Mouse (Mus musculus): ENCODE measurements at regions not wholly inside any gene's neighbourhood (a gene's known extent, or its start where the extent isn't known, plus 50 kb on each side); places are given as distances from the start of the nearest gene placed in this dataset.

GRCm38 (mm10) chr2:147715791-147716190, 331.0 kb downstream of the Foxa2 start:
- Histone ChIP-seq H3K4me2 (no peak overlapping the region), H3K27me3 (replicated peaks) (no peaks in the 10 kb centered on the region), H3K4me3 (no peak overlapping the region), H3K27ac (no peak overlapping the region), H3K4me1 (no peaks in the 10 kb centered on the region), H3K9ac (no peak overlapping the region), H3K36me3 (no peaks in the 10 kb centered on the region), H3K9me3 (replicated peaks) (no peaks in the 10 kb centered on the region)
- no peak for ATAC-seq
- 67% methylated on average over 5 of the region's 5 CpGs for WGBS (ENCODE audit: insufficient replicate concordance)

DNA sequence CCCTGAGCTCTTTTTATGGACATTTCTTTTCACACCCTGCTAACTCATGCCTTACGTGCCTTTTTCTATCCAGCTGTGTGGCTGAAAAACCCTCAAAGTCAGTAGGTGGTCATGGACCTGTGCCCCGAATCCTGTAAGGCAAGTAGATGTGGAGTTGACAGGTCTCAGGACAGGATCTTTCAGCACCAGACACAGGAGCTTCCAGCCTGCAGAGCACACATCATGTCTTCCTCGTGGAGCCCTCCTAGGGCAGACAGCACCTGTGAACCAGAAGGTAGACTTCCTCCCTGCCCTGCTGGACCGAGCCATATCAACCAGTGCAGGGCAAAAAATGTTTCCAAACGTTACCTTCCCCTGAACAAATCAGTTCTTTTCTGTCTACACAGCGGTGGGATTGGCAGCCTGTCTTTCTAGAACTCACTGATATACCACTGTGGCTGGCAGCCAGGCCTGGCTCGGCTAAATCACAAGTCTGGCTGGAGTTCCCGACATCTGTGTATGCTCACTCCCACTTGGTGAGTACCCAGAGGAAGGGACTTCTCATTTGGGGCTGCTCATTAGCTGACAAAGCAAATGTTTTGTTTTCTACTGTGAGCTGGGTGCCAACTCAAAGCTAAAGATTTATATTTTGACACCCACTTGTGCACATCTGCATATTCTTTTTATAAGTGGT, 336.0 kb downstream of the Foxa2 start:
- Histone ChIP-seq H3K4me2 (no peak overlapping the region), H3K4me1 (no peaks in the 10 kb centered on the region), H3K4me3 (no peak overlapping the region), H3K9ac (no peak overlapping the region), H3K27ac (no peak overlapping the region), H3K9me3 (replicated peaks) (no peaks in the 10 kb centered on the region), H3K36me3 (no peaks in the 10 kb centered on the region), H3K27me3 (replicated peaks) (no peaks in the 10 kb centered on the region)
- 50% methylated on average over 8 of the region's 8 CpGs for WGBS (ENCODE audit: insufficient replicate concordance)
- ATAC-seq, result no peak

- Histone ChIP-seq H3K4me2 (no peak overlapping the region), H3K4me1 (no peaks in the 10 kb centered on the region), H3K36me3 (no peaks in the 10 kb centered on the region), H3K9me3 (replicated peaks) (no peaks in the 10 kb centered on the region), H3K27ac (no peak overlapping the region), H3K4me3 (no peak overlapping the region), H3K9ac (no peak overlapping the region), H3K27me3 (replicated peaks) (no peaks in the 10 kb centered on the region)
- ATAC-seq, result no peak
These were observed 337.0 kb downstream of the Foxa2 start for GRCm38 (mm10) chr2:147709799-147710198.

GRCm38 (mm10) chr2:147707156-147707555, 339.6 kb downstream of the Foxa2 start:
- no peak overlapping the region for H3K4me3 ChIP-seq
- no peak overlapping the region for H3K4me2 ChIP-seq
- no peaks in the 10 kb centered on the region for H3K27me3 ChIP-seq (replicated peaks)
- whole genome bisulfite sequencing (ENCODE audit: insufficient replicate concordance), result 68% methylated on average over 6 of the region's 6 CpGs
- no peaks in the 10 kb centered on the region for H3K9me3 ChIP-seq (replicated peaks)
- ATAC-seq, result no peak
- H3K4me1 ChIP-seq, result no peaks in the 10 kb centered on the region
- H3K27ac ChIP-seq, result no peak overlapping the region
- no peak overlapping the region for H3K9ac ChIP-seq
- no peaks in the 10 kb centered on the region for H3K36me3 ChIP-seq

DNA sequence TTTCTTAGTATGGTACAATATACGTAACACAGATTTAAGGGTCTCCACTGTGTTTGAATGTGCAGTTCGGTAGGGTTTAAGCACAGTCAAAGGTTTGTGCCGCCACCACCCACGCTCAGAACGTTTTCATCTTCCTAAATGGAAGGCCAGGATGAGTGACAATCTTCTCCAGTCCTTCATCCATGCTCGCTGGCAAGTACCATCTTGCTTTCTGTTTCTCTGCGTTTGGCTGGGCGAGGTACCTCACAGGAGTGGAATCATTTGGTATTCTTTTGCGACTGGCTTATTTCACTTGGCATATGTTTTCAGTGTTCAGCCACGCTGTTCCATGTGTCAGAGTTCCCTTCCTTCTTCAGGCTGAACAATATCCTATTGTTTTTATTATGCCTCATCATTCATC, 342.3 kb downstream of the Pax1 start:
- Histone ChIP-seq H3K27me3 (replicated peaks) (no peaks in the 10 kb centered on the region), H3K9me3 (replicated peaks) (no peaks in the 10 kb centered on the region)

DNA sequence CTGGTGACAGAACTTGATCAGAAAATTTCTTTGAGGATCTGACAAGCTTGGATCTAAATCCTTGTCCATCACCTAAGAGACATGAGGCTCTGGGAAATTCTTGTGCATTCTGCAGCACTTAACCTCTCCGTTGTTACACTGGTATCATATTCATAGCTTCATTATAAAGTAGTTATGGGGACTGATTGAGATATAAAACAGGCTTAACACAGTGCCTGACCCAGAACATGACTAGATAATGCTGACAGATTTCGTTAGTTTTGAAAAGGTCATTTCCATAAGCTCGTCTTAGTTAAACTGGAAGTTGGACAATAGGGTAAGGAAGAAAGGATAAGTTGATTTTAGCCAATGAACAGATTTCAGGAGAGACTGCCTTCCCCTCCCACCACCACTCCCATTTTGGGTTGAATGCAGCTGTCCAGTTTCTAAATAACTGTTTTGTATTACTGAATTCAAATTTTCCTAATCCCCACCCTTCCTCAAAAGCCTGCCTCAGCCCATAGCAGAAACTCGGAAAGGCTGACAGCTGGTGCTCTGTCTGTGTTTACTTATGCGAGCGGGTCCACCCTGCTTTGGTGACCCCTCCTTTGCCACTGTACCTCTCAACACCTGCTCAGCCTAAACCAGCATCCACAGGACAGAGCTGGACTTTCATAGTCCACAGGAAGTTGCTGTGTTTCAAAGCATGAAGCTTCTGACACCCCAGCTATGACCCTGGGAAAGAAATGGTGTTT, 340.8 kb downstream of the Pax1 start:
- ATAC-seq, result no peak
- WGBS (ENCODE audit: insufficient replicate concordance), result 52% methylated on average over 6 of the region's 6 CpGs
- no peaks in the 10 kb centered on the region for H3K36me3 ChIP-seq
- H3K9ac ChIP-seq, result no peak overlapping the region
- H3K4me1 ChIP-seq, result no peaks in the 10 kb centered on the region
- H3K27me3 ChIP-seq (replicated peaks), result no peaks in the 10 kb centered on the region
- H3K4me2 ChIP-seq, result no peak overlapping the region
- no peak overlapping the region for H3K4me3 ChIP-seq
- H3K27ac ChIP-seq, result no peak overlapping the region
- no peaks in the 10 kb centered on the region for H3K9me3 ChIP-seq (replicated peaks)

More for the DNA sequence above, 342.3 kb downstream of the Pax1 start:
- no peak overlapping the region for H3K27ac ChIP-seq
- 66% methylated on average over 10 of the region's 10 CpGs for WGBS (ENCODE audit: insufficient replicate concordance)
- no peak for ATAC-seq
- no peak overlapping the region for H3K4me3 ChIP-seq
- H3K4me2 ChIP-seq, result no peak overlapping the region
- H3K4me1 ChIP-seq, result no peaks in the 10 kb centered on the region
- no peaks in the 10 kb centered on the region for H3K36me3 ChIP-seq
- no peak overlapping the region for H3K9ac ChIP-seq

DNA sequence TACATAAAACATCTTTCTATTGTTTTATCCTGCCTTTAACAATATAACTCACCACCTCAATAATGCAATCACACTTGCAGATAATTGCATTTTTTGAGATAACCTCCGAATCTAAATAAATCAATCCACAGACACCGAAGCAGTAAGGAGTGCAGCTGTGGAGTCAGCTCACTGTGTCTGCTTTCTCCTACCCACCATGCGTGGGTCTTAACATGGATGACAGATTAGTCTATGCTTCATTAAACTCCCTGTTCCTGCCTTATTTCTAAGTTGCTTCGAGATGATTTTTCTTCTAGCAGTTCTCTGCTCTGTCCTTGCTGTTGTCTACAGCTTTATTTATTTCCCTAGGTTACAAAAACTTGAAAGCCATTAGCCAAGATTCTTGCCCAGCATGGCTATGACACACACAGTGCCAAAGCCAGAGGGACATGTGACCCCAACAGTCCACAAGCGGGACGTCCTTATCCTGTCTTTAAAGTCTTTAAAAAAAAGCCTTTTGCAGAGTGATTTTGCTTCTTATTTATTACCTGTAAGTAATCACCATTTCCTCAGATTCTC, 337.9 kb downstream of the Pax1 start:
- no peak for ATAC-seq
- Histone ChIP-seq H3K4me1 (no peaks in the 10 kb centered on the region), H3K4me2 (no peak overlapping the region), H3K9ac (no peak overlapping the region), H3K4me3 (no peak overlapping the region), H3K27me3 (replicated peaks) (no peaks in the 10 kb centered on the region), H3K27ac (no peak overlapping the region), H3K9me3 (replicated peaks) (no peaks in the 10 kb centered on the region), H3K36me3 (no peaks in the 10 kb centered on the region)
- WGBS (ENCODE audit: insufficient replicate concordance), result 60% methylated on average over 6 of the region's 6 CpGs

- no peaks in the 10 kb centered on the region for H3K36me3 ChIP-seq
- H3K4me2 ChIP-seq, result no peak overlapping the region
- H3K9ac ChIP-seq, result no peak overlapping the region
- no peak for ATAC-seq
- H3K4me1 ChIP-seq, result no peaks in the 10 kb centered on the region
- H3K27me3 ChIP-seq (replicated peaks), result no peaks in the 10 kb centered on the region
- H3K27ac ChIP-seq, result no peak overlapping the region
- no peak overlapping the region for H3K4me3 ChIP-seq
- 72% methylated on average over 10 of the region's 10 CpGs for WGBS (ENCODE audit: insufficient replicate concordance)
- H3K9me3 ChIP-seq (replicated peaks), result no peaks in the 10 kb centered on the region
These were observed 330.2 kb downstream of the Pax1 start for GRCm38 (mm10) chr2:147691896-147692295.

- Histone ChIP-seq H3K27ac (no peak overlapping the region), H3K4me1 (no peaks in the 10 kb centered on the region), H3K4me3 (no peak overlapping the region), H3K36me3 (no peaks in the 10 kb centered on the region), H3K9ac (no peak overlapping the region), H3K9me3 (replicated peaks) (no peaks in the 10 kb centered on the region), H3K27me3 (replicated peaks) (no peaks in the 10 kb centered on the region), H3K4me2 (no peak overlapping the region)
- WGBS (ENCODE audit: insufficient replicate concordance), result 68% methylated on average over 15 of the region's 15 CpGs
- no peak for ATAC-seq
These were observed 328.9 kb downstream of the Pax1 start for GRCm38 (mm10) chr2:147690506-147691208.

DNA sequence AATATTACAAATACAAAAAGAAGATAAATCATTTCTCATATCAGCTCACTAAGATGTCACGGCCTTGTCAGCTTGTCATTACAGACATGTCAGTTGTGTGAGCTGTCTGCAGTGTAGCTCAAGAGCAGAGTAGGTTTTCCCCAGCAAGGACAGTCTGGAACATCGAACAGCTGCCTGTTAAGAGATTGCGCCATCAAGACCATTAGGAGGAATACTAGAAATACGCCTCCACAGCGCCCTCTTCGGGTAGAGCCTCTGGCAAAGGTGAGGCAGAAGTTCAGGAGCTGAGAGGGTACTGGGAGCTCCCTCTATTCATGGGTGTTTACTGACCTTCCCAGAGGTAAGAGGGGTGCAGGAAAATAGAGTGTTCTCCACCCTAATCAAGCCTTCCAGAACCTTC, 327.0 kb downstream of the Pax1 start:
- WGBS (ENCODE audit: insufficient replicate concordance), result 10% methylated on average over 6 of the region's 6 CpGs
- Histone ChIP-seq H3K27ac (no peak overlapping the region), H3K9me3 (replicated peaks) (no peaks in the 10 kb centered on the region), H3K9ac (no peak overlapping the region), H3K4me1 (no peaks in the 10 kb centered on the region), H3K27me3 (replicated peaks) (no peaks in the 10 kb centered on the region), H3K36me3 (no peaks in the 10 kb centered on the region), H3K4me2 (no peak overlapping the region), H3K4me3 (no peak overlapping the region)
- no peak for ATAC-seq

DNA sequence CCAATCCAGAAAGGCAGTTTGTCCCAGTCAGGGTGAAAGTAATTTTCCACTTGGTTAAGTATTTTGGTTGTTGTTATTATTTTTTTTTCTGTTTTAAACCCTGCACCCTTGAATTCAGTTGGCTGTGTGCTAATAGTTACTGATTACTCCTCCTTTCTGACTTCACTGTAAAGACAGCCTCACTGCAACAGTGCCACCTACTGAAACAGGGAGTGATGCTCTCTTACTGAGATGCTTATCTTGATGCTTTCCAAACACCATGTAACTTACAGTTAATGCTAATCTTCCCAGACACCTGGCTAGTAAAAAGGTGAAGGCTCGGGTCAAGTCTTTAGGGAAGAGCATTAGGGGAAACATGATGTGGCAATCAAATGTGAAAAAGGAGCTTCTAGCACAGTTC, 294.9 kb downstream of the Pax1 start:
- no peaks in the 10 kb centered on the region for H3K4me1 ChIP-seq
- H3K4me2 ChIP-seq, result no peak overlapping the region
- ATAC-seq, result no peak
- H3K9ac ChIP-seq, result no peak overlapping the region
- H3K27ac ChIP-seq, result no peak overlapping the region
- WGBS (ENCODE audit: insufficient replicate concordance), result 4% methylated on average over 1 of the region's 1 CpGs
- no peaks in the 10 kb centered on the region for H3K36me3 ChIP-seq
- no peaks in the 10 kb centered on the region for H3K27me3 ChIP-seq (replicated peaks)
- no peak overlapping the region for H3K4me3 ChIP-seq
- no peaks in the 10 kb centered on the region for H3K9me3 ChIP-seq (replicated peaks)

GRCm38 (mm10) chr2:147650229-147650628, 288.5 kb downstream of the Pax1 start:
- no peaks in the 10 kb centered on the region for H3K36me3 ChIP-seq
- H3K4me2 ChIP-seq, result no peak overlapping the region
- no peak overlapping the region for H3K27ac ChIP-seq
- WGBS (ENCODE audit: insufficient replicate concordance), result 46% methylated on average over 3 of the region's 3 CpGs
- no peak overlapping the region for H3K4me3 ChIP-seq
- H3K4me1 ChIP-seq, result no peaks in the 10 kb centered on the region
- no peaks in the 10 kb centered on the region for H3K27me3 ChIP-seq (replicated peaks)
- no peak for ATAC-seq
- H3K9me3 ChIP-seq (replicated peaks), result no peaks in the 10 kb centered on the region
- H3K9ac ChIP-seq, result no peak overlapping the region
